Mouse (Mus musculus) kidney, adult 9 months (tissue): ENCODE measurements around the gene Cdh18.
"Not testable (repeated sequence)": the region's sequence is repeated elsewhere in the genome, so short reads cannot be mapped to it uniquely, and the experiment has no call there.

Source experiments
- DNase-seq: peaks from one replicate; pipeline ENCODE4 v3.0.0; 2022

The Cdh18 gene

GRCm38 (mm10) chr15:23257751-23258440 is 709.1 kb downstream of the Cdh18 start:
- DNase-seq = no peak

DNA sequence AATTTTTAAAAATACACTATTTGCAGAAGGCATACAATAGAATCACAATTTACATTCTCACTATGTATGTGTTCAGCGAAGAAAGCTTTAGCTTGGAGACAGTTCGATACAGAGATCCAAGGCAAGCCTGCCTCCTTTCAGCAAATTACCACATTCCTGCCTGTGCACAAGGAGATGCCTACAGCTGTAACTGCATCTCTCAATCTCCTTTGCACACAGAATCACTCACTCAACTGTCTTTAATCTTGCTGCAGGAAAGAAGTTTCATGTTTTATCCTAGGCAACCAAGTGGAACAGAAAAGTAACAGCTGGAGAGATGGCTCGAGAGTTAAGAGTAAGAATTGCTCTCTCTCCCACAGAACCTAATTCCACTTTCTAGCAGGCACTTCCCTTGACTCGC is 729.6 kb downstream of the Cdh18 start:
- DNase-seq = no peak

GRCm38 (mm10) chr15:23305018-23305417 is 756.2 kb downstream of the Cdh18 start:
- no peak for DNase-seq

- DNase-seq = no peak
Measured at GRCm38 (mm10) chr15:23316766-23317165, 767.9 kb downstream of the Cdh18 start.

GRCm38 (mm10) chr15:23317409-23317808 is 768.6 kb downstream of the Cdh18 start:
- no peak for DNase-seq

GRCm38 (mm10) chr15:23340338-23340737 is 791.5 kb downstream of the Cdh18 start:
- not testable (repeated sequence) for DNase-seq

GRCm38 (mm10) chr15:23351078-23351477 is 802.3 kb downstream of the Cdh18 start:
- DNase-seq = no peak

GRCm38 (mm10) chr15:23366325-23366724 is 817.5 kb downstream of the Cdh18 start:
- no peak for DNase-seq

GRCm38 (mm10) chr15:23367712-23368111 is 818.9 kb downstream of the Cdh18 start:
- DNase-seq = no peak

- DNase-seq = no peak
Measured at GRCm38 (mm10) chr15:23378016-23378750, 829.4 kb downstream of the Cdh18 start.

DNA sequence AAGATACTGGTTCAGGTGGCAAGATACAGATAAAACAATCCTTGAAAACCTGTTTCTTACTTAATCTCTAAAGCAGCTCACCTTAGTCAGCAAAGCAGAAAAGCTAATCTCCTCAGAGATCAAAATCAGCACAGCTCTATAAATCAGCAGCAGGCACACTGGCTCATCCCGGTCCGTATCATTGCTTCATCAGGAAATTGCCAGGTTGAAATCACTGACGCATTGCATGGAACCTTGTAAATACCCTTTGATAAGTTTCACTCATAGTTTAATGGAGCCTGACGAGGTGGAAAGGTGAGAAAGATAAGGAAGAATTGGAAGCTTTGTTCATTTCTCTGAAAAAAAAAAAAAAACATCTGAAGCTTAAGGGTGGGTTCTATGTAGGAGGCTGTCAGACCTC is 837.0 kb downstream of the Cdh18 start:
- no peak for DNase-seq

GRCm38 (mm10) chr15:23396646-23397045 is 847.8 kb downstream of the Cdh18 start:
- DNase-seq = no peak

- no peak for DNase-seq
Measured at GRCm38 (mm10) chr15:23403792-23404191, 855.0 kb downstream of the Cdh18 start.

GRCm38 (mm10) chr15:23408256-23408655 is 859.4 kb downstream of the Cdh18 start:
- no peak for DNase-seq

DNA sequence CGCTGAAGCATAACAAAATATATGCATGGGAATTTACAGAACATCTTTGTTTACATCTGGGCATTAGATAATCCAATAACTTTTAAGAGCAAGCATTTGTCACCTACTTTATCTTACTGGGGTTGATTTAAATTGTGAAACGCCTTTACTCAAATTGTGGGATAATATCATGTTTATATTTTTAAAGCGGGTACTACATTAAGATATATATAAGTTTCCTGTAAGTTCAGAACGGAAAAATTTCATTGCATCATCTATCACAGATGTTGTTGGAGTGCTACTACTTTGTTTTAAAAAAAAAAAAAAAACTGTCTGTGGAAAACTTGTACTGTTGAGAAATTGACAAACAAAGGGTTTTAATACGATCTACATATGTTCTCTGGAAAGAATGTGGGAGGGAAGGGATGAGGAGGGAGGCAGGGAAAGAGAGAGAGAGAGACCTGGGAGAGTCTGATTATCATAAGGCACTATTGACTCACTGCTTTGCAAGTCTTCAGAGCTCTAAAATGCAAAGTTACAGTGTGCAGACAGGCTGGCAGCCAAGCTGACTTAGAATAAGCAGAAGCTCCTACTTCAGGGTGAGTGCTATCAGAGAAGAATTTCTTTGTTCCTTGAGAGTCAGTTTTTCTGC is 867.7 kb downstream of the Cdh18 start:
- no peak for DNase-seq

DNA sequence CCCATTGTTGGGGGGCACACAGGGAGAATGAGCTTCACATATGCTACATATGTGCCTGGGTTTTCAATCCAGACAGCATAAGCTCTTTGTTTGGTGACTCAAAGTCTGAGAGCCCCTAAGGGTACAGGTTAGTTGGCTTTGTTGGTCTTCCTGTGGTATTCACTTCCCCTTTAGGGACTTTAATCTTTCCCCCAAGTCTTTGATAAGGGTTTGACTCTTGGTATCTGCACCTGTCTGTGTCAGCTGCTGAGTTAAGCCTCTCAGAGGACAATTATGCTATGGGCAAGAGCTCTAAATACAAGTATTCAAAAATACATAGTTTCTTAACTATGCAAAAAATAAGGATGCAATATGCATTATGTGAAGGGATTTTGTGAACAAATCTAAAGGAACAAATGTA is 869.3 kb downstream of the Cdh18 start:
- DNase-seq = no peak

GRCm38 (mm10) chr15:23420010-23420409 is 871.2 kb downstream of the Cdh18 start:
- no peak for DNase-seq

- DNase-seq = no peak
Measured at GRCm38 (mm10) chr15:23430021-23430420, 881.2 kb downstream of the Cdh18 start.

- DNase-seq = no peak
Measured at GRCm38 (mm10) chr15:23448542-23448941, 899.7 kb downstream of the Cdh18 start.

DNA sequence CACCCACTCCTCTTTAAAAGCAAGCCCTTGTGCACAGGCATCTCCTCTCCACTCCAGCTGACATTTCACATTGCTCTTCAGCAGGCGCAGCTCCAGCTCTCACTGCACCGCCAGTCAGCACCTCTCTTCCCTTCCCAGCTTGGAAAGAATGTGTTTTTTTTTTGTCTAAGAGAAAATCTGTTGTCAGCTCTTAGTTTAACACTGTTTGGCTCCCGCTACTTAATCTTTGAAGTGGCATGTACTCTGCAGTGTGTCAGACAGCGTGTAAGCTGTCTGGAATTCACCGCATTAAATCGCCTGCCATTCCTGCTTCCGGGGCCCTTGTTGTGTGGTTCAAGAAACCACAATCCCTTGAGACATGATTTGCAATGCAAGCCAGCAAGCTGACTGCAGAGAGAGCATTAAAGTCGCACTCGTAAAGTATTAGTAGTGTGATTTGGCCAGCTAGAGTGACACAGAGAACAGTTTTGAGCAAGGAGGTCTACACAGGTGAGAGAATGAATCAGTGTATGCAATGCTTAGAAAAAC is 903.3 kb downstream of the Cdh18 start:
- no peak for DNase-seq

DNA sequence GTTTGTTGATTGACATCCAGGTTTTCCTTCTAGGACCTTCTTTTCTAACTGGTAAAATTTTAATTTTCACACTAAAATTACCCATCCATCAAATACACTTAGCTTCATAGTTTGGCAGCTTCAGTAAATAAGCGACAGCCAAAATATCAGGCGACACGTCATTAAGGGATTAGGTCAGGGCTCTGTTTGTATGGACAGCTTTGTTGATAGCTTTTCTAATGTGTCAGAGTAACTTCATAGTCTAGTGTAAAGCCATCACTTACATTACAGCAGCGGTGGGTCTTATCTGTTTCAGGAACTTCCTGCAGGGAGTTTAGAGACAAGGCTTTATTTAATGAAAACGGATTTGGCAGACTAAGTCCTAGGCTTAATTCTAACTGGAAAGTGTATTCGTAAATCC is 904.5 kb downstream of the Cdh18 start:
- no peak for DNase-seq

DNA sequence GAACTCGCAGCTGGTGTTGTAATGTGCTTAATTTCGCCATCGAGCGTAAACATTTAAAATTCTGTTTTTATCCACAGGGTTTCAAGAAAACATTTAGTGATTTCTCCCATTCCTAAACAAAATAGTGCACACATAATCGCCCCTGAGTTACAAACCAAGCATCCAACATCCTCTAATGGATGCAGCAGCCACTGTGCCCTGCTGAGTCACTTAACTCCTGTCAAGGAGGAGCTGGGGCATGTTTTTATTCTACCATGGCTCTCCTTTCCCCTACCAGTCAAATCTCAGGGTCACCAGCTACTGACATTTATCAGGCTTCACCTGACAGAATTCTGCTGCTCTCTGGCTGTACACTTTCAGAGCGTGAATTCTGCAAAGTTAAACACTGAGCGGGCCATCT is 906.5 kb downstream of the Cdh18 start:
- no peak for DNase-seq

DNA sequence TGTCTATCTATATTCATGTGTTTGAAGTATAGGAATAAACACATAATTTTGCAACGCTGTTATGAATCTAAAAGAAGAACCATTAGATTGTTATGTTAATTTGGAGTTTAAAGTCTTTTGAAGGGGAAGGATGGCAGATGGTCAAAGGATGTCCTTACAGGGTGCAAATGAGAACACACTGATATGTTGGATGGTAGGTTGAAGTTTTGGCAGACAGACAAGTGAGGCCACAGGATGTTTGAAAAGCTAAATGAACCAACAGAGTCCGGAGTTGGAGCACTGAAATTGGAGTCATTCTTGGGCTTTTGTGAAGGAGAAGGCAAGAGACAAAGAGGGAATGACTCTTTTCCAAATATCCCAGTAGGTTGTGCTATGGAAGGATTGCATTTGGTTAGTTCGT is 908.6 kb downstream of the Cdh18 start:
- no peak for DNase-seq
